Mouse (Mus musculus): ENCODE results near the gene Plpp7. TPM values are rescaled to one million over a fixed set of nuclear protein-coding genes. Genes with fewer than 3 reads are reported as not detected.

The Plpp7 gene
- polyA plus RNA-seq, 1 experiment = 2.2 TPM

DNA sequence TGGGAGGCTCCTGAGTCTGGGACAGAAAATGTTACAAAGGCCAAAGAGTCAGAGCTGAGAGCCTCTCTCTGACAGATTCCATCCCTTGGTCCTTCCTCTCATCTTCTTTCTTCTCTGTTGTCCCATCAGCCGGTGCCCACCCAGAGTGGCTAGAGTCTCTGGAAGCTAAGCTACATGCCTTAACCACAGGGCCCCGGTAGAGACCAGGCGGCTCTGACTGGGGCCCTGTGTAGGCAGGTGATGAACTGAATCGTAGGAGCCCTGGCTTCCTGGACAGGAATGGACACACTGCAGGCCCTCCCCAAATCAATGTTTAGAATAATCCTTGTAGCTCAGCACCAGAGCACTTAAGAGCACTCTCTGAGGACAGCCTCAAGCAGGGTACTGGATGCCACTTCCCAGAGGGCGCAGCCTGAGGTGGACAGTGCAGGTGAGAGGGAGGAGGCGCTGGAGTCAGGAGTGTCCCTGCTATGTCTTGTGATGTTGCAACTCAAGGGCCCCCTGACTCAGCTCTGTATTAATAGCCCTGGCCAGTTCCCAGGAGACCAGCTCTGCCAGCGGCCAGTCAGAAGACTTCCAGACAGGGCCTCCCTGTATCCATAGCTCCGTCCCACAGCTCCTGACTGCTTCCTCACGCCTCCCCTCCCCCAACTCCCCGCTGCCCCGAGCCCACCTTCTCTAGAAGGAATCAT, 34.2 kb downstream of the Plpp7 start:
- WGBS = 74% methylated on average over 11 of the region's 11 CpGs
- no peaks in the 10 kb centered on the region for H3K27me3 ChIP-seq (ENCODE audit: control insufficient read depth, insufficient read depth, low read length)
- H3K4me1 ChIP-seq (ENCODE audit: control insufficient read depth, insufficient read depth, insufficient read length, low read length) = peaks cover 3% of the 10 kb centered on the region
- no peak overlapping the region for H3K4me3 ChIP-seq (ENCODE audit: low read depth, low read length)
- no peaks in the 10 kb centered on the region for H3K36me3 ChIP-seq (ENCODE audit: control insufficient read depth, insufficient read depth, low read length)
- TF ChIP-seq CTCF (IDR thresholded peaks at IDR 0.05; ENCODE audit: extremely low read depth, insufficient read length, insufficient replicate concordance, low read depth, low read length) = no peak
- no peak for TF ChIP-seq POLR2A (IDR thresholded peaks at IDR 0.05; ENCODE audit: low read depth, low read length)
- H3K27ac ChIP-seq (ENCODE audit: insufficient read depth, low read depth, low read length) = no peak overlapping the region

DNA sequence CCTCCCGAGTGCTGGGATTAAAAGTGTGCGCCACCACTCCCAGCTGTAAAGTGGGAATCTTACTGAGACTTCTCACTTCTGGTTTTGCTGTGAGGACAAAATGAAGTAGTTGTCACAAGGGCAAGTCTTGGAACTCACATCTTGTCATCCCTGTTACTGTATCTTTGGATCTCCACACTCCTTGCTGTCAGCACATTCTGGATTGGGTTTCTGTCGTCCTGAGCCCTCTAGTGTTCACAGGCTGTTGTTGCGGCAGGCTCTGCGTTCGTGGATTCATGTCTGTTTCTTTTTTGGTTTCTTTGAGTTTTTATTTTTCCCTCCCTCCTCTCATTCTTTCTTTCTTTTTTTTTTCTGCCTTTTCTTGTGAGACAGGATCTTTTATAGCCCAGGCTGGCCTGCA, 35.1 kb downstream of the Plpp7 start:
- no peak for TF ChIP-seq POLR2A (IDR thresholded peaks at IDR 0.05; ENCODE audit: low read depth, low read length)
- peak; percentile 72; the same call in 1 of the 2 replicates for TF ChIP-seq CTCF (IDR thresholded peaks at IDR 0.05; ENCODE audit: extremely low read depth, insufficient read length, insufficient replicate concordance, low read depth, low read length)
- 32% methylated on average over 6 of the region's 6 CpGs for WGBS
- H3K36me3 ChIP-seq (ENCODE audit: control insufficient read depth, insufficient read depth, low read length) = no peaks in the 10 kb centered on the region
- no peak overlapping the region for H3K4me3 ChIP-seq (ENCODE audit: low read depth, low read length)
- peaks cover 3% of the 10 kb centered on the region for H3K4me1 ChIP-seq (ENCODE audit: control insufficient read depth, insufficient read depth, insufficient read length, low read length)
- H3K27ac ChIP-seq (ENCODE audit: insufficient read depth, low read depth, low read length) = no peak overlapping the region
- no peaks in the 10 kb centered on the region for H3K27me3 ChIP-seq (ENCODE audit: control insufficient read depth, insufficient read depth, low read length)

DNA sequence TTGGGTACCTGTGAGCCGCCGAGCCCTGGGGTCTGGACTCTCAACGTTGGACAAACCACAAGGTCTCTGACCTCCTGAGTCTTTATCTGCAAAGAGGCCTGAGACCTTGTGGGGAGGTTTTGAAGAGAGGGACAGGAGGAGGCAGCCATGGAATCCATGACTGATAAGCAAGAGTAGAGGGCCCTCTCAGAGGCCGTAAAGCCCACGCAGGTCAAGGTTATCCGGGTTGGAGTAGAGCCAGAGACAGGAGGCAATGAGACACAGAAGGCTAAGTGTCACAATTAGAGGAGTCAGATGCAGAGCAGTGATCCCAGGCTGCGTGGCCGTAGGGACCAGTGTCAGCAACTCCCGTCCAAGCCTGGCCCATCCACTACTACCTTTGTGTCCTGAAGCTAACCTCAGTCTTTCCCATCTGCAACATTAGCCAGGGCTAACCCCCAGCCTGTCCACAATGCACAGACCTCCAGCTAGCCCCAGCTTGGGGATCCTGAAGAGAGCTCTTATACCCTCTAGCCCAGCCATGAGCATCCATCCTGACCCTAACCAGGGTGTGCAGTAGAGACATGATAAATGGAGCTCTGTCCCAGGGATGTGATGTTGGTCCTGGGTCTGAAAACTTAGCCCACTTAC, 36.0 kb downstream of the Plpp7 start:
- no peak overlapping the region for H3K4me3 ChIP-seq (ENCODE audit: low read depth, low read length)
- 57% methylated on average over 9 of the region's 9 CpGs for WGBS
- H3K36me3 ChIP-seq (ENCODE audit: control insufficient read depth, insufficient read depth, low read length) = no peaks in the 10 kb centered on the region
- TF ChIP-seq POLR2A (IDR thresholded peaks at IDR 0.05; ENCODE audit: low read depth, low read length) = no peak
- TF ChIP-seq CTCF (IDR thresholded peaks at IDR 0.05; ENCODE audit: extremely low read depth, insufficient read length, insufficient replicate concordance, low read depth, low read length) = no peak
- no peaks in the 10 kb centered on the region for H3K27me3 ChIP-seq (ENCODE audit: control insufficient read depth, insufficient read depth, low read length)
- H3K4me1 ChIP-seq (ENCODE audit: control insufficient read depth, insufficient read depth, insufficient read length, low read length) = peaks cover 3% of the 10 kb centered on the region
- H3K27ac ChIP-seq (ENCODE audit: insufficient read depth, low read depth, low read length) = no peak overlapping the region

DNA sequence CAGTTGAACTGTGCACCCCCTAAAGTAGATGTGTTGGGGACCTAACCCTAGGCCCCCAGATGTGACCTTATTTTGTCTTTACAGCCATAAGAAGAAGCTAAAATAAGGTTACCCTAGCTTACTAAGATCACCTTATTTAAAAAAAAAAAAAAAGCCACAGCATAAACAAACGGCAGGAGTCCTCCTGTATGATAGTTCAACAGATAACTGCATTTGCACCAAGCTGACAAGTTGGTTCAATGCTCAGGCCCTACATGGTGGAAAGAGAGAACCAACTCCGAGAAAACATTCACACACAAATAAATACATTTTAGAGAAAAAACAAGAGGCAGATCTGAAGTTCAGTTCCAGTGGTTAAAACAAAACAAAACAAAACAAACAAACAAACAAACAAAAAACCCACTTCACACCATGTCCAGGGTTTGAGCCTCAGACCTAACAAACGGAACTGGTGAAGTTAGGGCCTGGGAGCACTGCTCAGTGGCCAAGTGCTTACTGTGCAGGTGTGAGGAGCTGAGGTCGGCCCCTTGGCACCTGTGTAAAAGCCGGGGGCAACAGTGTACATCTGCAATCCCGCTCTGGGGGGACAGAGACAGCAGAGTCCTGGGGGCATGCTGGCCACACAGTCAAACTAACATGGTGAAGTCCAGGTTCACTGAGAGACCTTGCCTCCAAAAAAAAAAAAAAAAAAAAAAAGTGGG, 36.7 kb downstream of the Plpp7 start:
- WGBS = 64% methylated on average over 6 of the region's 6 CpGs
- peaks cover 3% of the 10 kb centered on the region for H3K4me1 ChIP-seq (ENCODE audit: control insufficient read depth, insufficient read depth, insufficient read length, low read length)
- no peak overlapping the region for H3K27ac ChIP-seq (ENCODE audit: insufficient read depth, low read depth, low read length)
- no peaks in the 10 kb centered on the region for H3K27me3 ChIP-seq (ENCODE audit: control insufficient read depth, insufficient read depth, low read length)
- no peaks in the 10 kb centered on the region for H3K36me3 ChIP-seq (ENCODE audit: control insufficient read depth, insufficient read depth, low read length)
- TF ChIP-seq POLR2A (IDR thresholded peaks at IDR 0.05; ENCODE audit: low read depth, low read length) (no peak), CTCF (IDR thresholded peaks at IDR 0.05; ENCODE audit: extremely low read depth, insufficient read length, insufficient replicate concordance, low read depth, low read length) (no peak)
- H3K4me3 ChIP-seq (ENCODE audit: low read depth, low read length) = no peak overlapping the region

DNA sequence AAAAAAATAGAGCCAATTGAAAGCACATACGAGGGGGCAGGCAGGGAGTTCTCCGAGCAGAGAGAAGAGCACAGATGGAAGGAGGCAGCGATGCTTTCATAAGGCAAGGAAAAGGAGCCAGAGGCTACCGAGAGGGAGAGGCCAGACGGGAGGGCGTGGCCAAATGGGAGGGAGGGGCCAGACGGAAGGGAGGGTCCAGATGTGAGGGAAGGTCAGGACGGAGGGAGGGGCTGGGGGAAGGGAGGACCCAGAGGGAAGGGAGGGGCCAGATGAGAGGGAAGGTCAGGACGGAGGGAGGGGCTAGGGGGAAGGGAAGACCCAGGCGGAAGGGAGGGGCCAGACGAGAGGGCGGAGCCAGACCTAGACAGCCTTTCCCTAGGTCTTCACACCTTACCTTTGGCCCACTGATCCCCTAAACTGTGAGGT, 37.3 kb downstream of the Plpp7 start:
- H3K36me3 ChIP-seq (ENCODE audit: control insufficient read depth, insufficient read depth, low read length) = no peaks in the 10 kb centered on the region
- no peak overlapping the region for H3K27ac ChIP-seq (ENCODE audit: insufficient read depth, low read depth, low read length)
- peaks cover 3% of the 10 kb centered on the region for H3K4me1 ChIP-seq (ENCODE audit: control insufficient read depth, insufficient read depth, insufficient read length, low read length)
- no peaks in the 10 kb centered on the region for H3K27me3 ChIP-seq (ENCODE audit: control insufficient read depth, insufficient read depth, low read length)
- TF ChIP-seq POLR2A (IDR thresholded peaks at IDR 0.05; ENCODE audit: low read depth, low read length) (no peak), CTCF (IDR thresholded peaks at IDR 0.05; ENCODE audit: extremely low read depth, insufficient read length, insufficient replicate concordance, low read depth, low read length) (no peak)
- WGBS = 5% methylated on average over 12 of the region's 12 CpGs
- H3K4me3 ChIP-seq (ENCODE audit: low read depth, low read length) = no peak overlapping the region

DNA sequence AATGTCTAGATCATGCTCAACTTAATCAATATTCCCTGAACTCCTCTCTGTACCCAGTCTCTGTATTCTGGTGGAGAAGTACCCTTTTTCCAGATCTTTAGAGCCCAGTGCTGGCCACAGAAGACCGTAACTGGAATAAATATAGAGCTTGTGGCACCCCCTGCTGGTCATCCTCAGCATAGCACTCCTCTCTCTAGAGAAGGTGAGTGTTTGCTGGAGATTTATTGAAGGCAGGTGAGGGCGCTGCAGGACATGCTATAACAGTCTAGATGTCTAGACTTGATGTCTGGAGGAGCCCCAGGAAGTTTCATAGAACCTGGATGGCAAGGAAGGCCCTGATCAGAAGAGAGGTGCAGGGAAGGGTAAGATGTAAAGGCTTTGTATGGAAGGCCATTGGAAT, 38.7 kb downstream of the Plpp7 start:
- TF ChIP-seq CTCF (IDR thresholded peaks at IDR 0.05; ENCODE audit: extremely low read depth, insufficient read length, insufficient replicate concordance, low read depth, low read length) = peak; percentile 67; the same call in 1 of the 2 replicates
- no peak for TF ChIP-seq POLR2A (IDR thresholded peaks at IDR 0.05; ENCODE audit: low read depth, low read length)
- Histone ChIP-seq H3K27ac (ENCODE audit: insufficient read depth, low read depth, low read length) (no peak overlapping the region), H3K4me1 (ENCODE audit: control insufficient read depth, insufficient read depth, insufficient read length, low read length) (peaks cover 3% of the 10 kb centered on the region), H3K4me3 (ENCODE audit: low read depth, low read length) (no peak overlapping the region), H3K27me3 (ENCODE audit: control insufficient read depth, insufficient read depth, low read length) (no peaks in the 10 kb centered on the region), H3K36me3 (ENCODE audit: control insufficient read depth, insufficient read depth, low read length) (no peaks in the 10 kb centered on the region)
- WGBS = 8% methylated on average over 2 of the region's 2 CpGs
